Mouse (Mus musculus) monocyte, adult 2 months (primary cell): ENCODE measurements at regions not wholly inside any gene's neighbourhood (a gene's known extent, or its start where the extent isn't known, plus 50 kb on each side); places are given as distances from the start of the nearest gene placed in this dataset.

ENCODE experiments used
- DNase-seq, 2 experiments: peaks; one replicate each; pipeline ENCODE4 v3.0.0; 2022; ENCODE audit warnings: low spot score in 2 of 2, low read depth in 1 of 2

DNA sequence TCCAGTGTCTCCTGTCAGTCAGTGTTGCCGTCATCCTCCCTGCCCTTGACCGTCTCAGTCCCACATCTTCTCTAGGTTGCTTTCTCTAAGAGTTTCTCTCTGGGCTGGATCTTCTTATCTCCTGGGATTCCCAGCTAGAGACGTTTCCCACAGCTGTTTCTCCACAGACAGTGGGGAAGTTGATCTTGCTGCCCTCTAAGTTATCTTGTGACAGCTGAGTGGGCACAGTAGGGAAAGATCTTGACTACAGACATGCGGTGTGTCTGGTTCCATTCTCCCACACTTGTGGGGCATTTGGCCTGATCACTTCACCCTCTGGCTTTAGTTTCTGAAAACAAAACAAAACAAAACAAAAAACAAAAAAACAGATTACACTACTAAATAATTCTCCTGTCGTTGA is 165.2 kb upstream of the Tyw5 start:
- DNase-seq = no peak

DNA sequence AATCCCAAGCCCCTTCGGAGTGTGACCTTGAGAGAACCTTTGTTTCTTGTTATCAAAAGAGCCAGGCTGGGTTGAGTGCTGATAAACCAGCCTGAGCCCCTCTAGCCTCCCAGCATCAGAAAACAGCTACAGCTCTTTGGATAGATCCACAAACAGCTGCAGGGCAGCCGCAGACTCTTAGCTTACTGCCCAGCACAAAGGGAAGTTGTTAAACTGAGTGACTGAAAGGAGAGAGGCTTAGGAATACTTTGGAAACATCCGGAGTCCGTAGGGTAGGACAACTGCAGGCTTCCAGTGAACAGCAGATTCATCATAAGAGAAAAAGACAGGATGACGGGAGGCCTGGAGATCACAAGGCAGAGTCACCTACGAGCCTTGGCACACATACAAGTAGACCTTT is 166.9 kb upstream of the Tyw5 start:
- DNase-seq = no peak

DNA sequence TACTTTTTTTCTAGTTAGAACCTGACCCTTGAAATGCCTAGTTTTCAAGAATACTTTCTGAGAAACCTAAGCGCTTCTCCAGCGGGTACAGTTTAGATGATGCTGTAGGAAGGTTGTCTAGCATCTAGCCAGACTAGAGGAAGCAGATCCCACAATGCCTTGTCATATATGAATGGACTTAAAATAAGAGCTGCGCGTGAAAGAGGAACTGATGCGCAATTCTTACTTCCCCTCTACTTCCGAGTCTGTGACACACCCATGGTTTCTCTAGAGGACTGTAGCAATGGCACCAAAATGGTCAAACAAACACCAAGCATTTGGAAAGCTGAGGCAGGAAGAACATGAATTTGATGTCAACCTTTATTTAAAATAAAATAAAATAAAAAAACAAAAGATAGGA is 167.6 kb upstream of the Tyw5 start:
- no peak for DNase-seq

- peak; percentile 27 to 41 for DNase-seq
These were observed 169.3 kb upstream of the Tyw5 start for GRCm38 (mm10) chr1:57576066-57576753.

- no peak for DNase-seq
These were observed 172.2 kb upstream of the Tyw5 start for GRCm38 (mm10) chr1:57579086-57579485.

DNA sequence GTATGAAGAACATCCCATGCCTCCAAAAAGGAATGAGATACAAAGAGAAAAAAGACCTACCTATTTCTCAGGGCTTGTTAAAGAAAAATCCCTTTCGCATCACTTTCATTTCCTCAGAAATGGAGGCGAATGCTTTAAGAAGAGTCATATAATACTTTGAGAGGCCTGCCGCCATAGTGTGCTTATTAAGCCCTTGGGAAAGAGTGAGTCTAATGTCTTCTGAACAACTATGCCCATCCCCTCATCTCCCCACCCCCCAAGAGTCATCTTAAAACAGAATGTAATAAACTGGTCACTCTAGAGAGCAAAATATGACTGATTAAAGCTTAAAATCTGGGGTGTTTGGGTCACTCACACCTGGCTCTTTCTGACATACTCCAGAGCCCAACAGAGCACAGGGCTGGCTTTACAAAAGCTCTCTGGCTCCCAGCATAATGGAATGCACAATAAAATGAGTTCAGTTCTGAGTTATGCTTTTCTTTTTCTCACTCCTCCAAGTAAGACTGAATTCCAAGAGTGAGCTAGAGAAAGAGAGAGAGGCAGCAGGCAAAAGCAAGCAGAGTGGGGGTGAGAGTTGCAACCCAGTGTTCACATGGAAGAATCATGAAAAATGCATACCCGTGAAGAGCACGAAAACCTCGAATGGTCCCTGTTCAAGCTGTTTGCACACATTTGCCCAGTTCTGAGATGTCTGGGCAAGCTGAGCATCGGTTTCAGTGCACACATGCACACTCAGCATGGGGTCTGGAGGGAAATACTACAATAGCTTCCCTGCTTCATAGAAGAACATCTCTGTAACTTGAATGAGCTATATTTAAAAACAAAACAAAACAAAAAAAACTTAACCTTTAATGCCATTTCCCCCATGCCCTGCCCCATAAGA is 180.0 kb upstream of the Spats2l start:
- no peak for DNase-seq

GRCm38 (mm10) chr1:57594815-57595214 is 179.1 kb upstream of the Spats2l start:
- DNase-seq = no peak

GRCm38 (mm10) chr1:57600951-57601350 is 173.0 kb upstream of the Spats2l start:
- no peak for DNase-seq

DNA sequence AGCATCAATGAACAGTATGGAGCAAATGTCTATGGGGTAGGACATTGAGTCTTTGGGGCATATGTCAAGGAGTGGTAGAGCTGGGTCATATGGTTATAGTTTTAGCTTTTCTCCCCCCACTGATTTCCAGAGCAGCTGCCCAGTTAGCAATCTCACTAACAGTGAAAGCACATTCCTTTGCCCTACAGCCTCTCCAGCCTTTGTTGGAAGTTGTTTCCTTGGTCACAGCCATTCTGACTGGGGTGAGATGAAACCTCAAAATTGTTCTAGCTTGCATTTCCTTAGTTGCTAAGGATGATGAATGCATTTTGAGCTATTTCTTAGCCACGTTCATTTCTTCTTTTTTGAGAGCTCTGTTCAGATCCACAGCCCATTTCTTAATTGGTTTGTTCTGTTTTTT is 168.4 kb upstream of the Spats2l start:
- DNase-seq = no peak

DNA sequence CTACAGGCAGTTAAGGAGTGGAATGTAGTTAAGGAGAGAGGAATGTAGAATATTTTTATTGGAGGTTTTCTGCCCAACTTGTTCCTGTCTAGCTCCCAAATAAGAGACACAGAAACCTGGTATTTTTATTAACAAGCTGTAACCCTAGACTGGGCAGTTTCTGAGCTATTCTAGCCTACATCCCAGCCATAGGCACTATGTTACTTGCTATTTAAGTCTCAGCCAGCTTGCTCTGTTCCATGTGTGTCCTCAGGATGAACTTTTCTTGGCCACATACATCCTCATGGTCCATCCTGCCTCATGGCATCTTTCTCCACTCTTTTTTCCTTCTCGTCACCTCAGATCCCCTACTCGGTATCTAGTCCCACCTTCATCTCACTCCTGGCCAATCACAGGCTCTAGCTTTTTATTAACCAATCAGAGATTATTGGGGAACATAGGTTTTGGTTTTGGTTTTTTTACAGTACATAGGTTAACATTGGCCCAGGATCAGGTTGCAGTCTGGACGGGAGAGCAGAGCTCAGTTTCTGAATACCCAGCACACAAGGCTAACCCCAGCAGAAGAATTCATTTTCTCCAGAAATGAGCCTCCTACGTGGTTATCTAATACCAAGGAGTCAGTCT is 167.8 kb upstream of the Spats2l start:
- no peak for DNase-seq

DNA sequence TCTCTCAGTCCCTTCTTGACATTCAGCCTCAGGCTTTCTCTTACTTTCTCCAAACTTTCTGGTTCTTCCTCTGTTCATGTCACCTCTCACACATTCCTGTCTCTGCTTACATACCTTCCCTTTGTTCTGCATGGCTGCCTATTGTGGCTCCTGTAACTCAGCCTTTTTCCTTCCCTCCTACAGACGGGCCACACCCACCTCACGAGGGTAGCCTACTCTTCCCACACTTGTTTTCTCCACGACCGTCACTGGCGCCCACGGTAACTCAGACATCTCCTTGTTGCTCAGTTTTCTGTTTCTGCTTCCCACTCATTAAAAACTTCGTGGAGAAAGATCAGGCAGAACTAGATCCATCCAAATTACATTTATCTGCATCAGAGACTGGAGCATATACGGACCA is 166.9 kb upstream of the Spats2l start:
- no peak for DNase-seq

DNA sequence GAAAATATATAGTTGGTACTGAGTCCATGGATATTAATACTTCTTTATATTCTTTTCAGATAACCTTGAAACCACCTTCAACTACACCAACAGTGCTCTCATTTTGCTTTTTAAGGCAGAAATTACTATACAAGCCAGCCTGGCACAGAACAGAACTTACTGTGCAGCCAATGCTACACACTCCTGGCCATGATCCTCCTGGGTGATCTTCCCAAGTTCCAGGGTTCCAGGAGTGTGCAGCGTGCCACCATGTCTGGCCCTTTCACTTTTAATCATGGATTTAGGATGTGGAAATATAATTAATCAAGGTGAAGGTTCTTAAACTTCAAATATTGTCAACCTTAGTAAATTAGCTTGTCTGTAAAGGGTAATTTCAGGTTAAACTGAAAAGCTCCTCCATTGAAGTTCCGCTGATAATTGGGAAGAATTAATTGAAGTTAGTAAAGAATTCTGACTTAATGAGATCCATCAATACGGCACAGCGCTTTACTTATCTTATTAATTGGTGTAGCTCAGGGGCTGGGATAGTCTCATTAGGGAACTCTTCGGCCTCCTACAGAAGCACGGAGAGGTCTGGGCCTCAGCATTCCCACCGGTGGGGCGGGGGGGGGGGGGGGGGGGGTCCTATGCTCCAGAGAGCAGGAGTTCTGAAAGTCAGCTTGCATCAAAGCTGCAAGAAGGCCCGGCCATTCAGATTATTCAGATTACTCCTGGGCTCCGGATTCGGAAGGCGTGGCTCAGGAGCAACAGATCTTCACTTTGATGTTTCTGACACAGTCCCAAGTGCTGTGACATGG is 166.1 kb upstream of the Spats2l start:
- no peak for DNase-seq

GRCm38 (mm10) chr1:57608423-57608679 is 165.6 kb upstream of the Spats2l start:
- DNase-seq = no peak

DNA sequence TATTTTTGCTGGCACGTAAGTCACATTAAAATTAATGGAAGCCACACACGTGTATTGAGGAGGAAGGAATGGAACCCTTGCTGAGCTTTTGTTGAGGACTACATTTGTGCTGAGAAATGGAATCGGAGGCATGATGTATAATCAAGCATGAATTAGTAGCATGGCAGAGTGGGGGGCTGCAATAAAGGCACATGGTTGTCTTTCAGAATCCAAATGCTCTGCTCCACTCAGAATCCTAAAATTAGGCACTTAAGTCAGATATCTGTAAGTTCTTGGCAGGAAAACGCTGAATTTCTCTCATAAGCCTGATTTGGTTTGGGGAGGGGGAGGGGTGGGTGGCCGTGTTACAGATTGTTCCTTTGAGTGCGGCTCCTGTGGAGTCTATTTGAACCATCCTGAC is 164.7 kb upstream of the Spats2l start:
- no peak for DNase-seq

GRCm38 (mm10) chr1:57612171-57612570 is 161.8 kb upstream of the Spats2l start:
- DNase-seq = no peak

DNA sequence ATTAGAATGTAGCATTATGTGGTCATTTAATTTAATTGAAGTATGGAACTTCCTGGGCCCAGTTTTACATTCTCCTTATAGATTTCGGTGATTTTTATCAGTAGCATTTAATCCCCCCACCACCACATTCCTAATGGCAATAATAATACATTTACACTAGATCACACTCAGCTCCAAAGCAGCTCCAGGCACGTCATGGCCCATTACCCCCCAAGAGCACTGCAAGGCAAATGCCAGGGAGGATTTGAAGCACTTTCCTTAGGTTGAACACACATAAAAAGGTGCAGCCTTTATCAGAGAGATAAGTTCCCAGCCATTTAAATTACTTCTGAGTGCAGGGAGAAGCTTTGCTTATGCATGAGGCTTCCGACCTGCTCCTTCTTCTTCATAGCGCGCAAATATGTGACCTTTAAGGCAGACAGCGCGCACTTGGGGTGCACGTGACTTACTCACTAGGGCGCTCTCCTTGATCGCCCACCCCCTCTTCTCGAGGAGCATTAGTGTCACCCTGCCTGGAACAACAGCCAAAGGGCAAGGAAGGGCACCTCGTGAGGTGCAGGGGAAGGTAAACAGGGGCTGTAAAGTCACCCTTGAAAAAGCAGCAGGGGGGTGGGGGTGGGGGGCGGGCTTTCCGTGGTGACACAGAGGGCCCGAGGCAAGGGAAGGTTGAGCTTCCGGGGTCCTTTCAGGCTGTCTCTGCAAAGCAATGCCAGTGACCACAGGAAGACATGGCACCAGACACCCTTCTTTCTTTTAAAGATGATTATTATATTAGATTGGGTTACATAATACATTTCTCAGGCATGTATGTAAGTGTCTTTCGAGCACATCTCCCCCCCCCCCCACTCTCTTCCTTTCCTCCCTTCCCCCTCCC is 160.8 kb upstream of the Spats2l start:
- no peak for DNase-seq

GRCm38 (mm10) chr1:57615155-57615554 is 158.8 kb upstream of the Spats2l start:
- no peak for DNase-seq

DNA sequence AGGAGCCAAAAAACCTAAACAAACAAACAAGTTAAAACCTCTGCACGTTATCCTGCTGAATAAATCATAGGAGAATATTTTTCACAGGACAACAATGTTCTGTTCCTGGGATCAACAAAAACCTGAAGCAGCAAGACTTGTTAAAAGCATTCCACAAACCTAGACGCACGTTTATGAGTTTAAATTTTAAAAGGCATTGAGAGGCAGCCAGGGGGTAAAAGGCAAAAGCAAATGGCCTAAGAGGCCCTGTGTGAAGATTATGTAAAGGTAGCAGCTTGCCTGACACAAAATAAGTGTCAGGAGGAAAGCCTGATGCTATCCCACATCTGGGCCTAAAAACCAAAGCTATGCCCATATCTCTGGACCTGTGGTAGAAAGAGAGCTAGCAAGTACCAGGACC is 156.6 kb upstream of the Spats2l start:
- DNase-seq = no peak

DNA sequence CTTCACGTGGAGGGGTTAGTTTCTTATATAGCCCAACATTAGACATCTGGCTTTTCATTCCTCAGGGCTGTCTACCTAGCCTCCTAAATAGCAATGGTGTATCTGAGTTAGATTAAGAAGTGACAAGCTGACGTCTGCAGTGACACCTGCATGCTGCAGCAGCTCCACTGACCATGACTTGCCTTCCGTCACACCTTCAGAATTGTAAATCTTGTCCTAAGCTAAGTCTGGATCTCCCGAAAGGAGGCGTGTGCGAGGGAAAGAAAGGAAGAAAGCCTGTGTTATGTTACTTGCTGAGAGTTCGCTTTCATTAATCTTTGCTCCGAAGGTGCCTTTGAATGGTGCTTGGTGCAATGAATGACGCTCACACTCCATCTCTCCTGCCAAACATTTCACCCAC is 151.4 kb upstream of the Spats2l start:
- DNase-seq = no peak

DNA sequence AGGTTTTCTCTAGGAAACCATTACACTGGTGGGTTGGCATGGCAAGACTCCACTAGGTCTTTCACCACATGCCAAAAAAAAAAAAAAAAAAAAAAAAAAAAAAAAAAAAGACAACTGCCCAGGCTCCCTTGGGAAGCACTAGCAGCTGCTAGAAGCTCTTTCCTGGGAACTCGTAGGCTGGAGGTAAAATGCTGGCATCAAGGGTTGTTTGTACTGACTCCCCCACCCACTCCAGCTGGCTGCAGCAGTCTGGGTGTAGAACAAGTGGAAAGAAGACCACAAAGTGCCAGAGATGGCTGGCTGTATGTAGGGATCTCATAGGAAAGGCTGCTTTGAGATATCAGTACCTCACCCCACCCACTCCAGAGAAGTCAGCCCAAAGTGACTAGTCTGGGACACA is 140.0 kb upstream of the Spats2l start:
- DNase-seq = no peak

GRCm38 (mm10) chr1:57642131-57642530 is 131.8 kb upstream of the Spats2l start:
- no peak for DNase-seq
